Comparison of ENCODE assay signal across 9 mouse cellular contexts in the genomic region with DNA sequence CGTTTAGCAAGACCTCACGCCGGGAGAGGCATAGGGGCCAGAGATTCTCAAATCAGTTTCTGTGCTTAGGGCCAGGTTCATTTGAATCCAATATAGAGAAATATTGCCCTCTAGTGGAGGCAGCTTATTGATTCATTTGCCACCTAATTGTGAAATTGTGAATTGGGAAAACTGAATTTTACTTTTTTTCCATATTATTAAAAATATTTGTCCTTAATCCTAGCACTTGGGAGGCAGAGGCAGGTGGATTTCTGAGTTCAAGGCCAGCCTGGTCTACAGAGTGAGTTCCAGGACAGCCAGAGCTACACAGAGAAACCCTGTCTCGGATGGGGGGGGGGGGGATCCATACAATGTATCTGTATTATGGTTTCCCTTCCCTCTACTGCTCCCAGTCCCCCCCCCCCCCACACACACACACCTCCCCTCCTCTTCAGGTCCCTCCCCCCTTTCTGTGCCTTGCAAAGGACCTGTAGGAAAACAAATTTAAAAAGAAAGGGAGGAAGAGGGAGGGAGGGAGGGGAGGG.
DNase-seq lines count a peak whose midpoint lies in the region; ATAC-seq lines count a peak whose summit lies in the region.
"Had no signal": no experiment of that assay in that cellular context is flagged by ENCODE, and none has a peak within 500 bp of the region (broad histone marks: within the 10 kb centered on the region; RNA-seq: fewer than 3 reads in every experiment).

No protein-coding gene starts in this region.

- H3K4me1 ChIP-seq in kidney, embryonic 15.5 days: peaks cover 13% of the 10 kb centered on the region
- no peaks in the 10 kb centered on the region for H3K4me1 ChIP-seq in forebrain, embryonic 14.5 days (ENCODE audit: control insufficient read depth, insufficient read depth, low read length)
- H3K4me1 ChIP-seq in limb, embryonic 15.5 days: peaks cover 10% of the 10 kb centered on the region; the same call in 1 of the 2 replicates
- no peaks in the 10 kb centered on the region for H3K4me1 ChIP-seq in stomach, embryonic 16.5 days (ENCODE audit: control insufficient read depth, insufficient read depth, low read length)

- H3K27me3 ChIP-seq in kidney, embryonic 15.5 days: no peaks in the 10 kb centered on the region
- no peaks in the 10 kb centered on the region for H3K27me3 ChIP-seq in forebrain, embryonic 14.5 days (replicated peaks; ENCODE audit: control insufficient read depth, insufficient read depth, low read length)
- H3K27me3 ChIP-seq in limb, embryonic 15.5 days: no peaks in the 10 kb centered on the region; the same call in 1 of the 2 replicates
- no peaks in the 10 kb centered on the region for H3K27me3 ChIP-seq in stomach, embryonic 16.5 days (ENCODE audit: control insufficient read depth, insufficient read depth, low read length)

- no peak for ATAC-seq in kidney, embryonic 15.5 days (replicated peaks; ENCODE audit: low FRiP score)
- peak; percentile 68 for ATAC-seq in forebrain, embryonic 14.5 days
- no peak for ATAC-seq in limb, embryonic 15.5 days (ENCODE audit: insufficient number of reproducible peaks, low FRiP score, low TSS enrichment, low read depth)
- ATAC-seq in stomach, embryonic 16.5 days (ENCODE audit: insufficient read depth, low FRiP score): no peak

- H3K4me2 ChIP-seq in kidney, embryonic 15.5 days: peak overlapping the region; percentile 20
- H3K4me2 ChIP-seq in forebrain, embryonic 14.5 days (ENCODE audit: low read length): peak overlapping the region; percentile 18
- H3K4me2 ChIP-seq in limb, embryonic 15.5 days: peak overlapping the region; percentile 22
- peak overlapping the region; percentile 26; the same call in 1 of the 2 replicates for H3K4me2 ChIP-seq in stomach, embryonic 16.5 days (ENCODE audit: low read depth, low read length)

- H3K36me3 ChIP-seq in kidney, embryonic 15.5 days: no peaks in the 10 kb centered on the region
- H3K36me3 ChIP-seq in forebrain, embryonic 14.5 days (ENCODE audit: control insufficient read depth, insufficient read depth, low read length): no peaks in the 10 kb centered on the region
- H3K36me3 ChIP-seq in limb, embryonic 15.5 days: no peaks in the 10 kb centered on the region
- no peaks in the 10 kb centered on the region for H3K36me3 ChIP-seq in stomach, embryonic 16.5 days (ENCODE audit: control insufficient read depth, insufficient read depth, low read length)

- 17% methylated on average over 4 of the region's 4 CpGs for WGBS in kidney, embryonic 15.5 days
- 18% methylated on average over 4 of the region's 4 CpGs for WGBS in forebrain, embryonic 14.5 days
- WGBS in limb, embryonic 15.5 days: 20% methylated on average over 4 of the region's 4 CpGs
- WGBS in stomach, embryonic 16.5 days: 18% methylated on average over 4 of the region's 4 CpGs

- H3K9me3 ChIP-seq in kidney, embryonic 15.5 days (replicated peaks): no peaks in the 10 kb centered on the region
- no peaks in the 10 kb centered on the region for H3K9me3 ChIP-seq in forebrain, embryonic 14.5 days (replicated peaks; ENCODE audit: control insufficient read depth, low read length)
- no peaks in the 10 kb centered on the region for H3K9me3 ChIP-seq in limb, embryonic 15.5 days
- H3K9me3 ChIP-seq in stomach, embryonic 16.5 days (replicated peaks; ENCODE audit: control insufficient read depth, low read length): no peaks in the 10 kb centered on the region

- no peak for DNase-seq in kidney, adult 8-10 months
- peak; percentile 62 for DNase-seq in R1 (ENCODE audit: low read depth, low spot score)
- DNase-seq in forebrain, embryonic 14.5 days (ENCODE audit: low spot score): peak; percentile 92
- no peak for DNase-seq in urinary bladder, adult 18-20 months (ENCODE audit: low spot score in 2 of 2)
- DNase-seq in layer of hippocampus, adult 11-12 months (ENCODE audit: low spot score): no peak

- no peak overlapping the region for H3K9ac ChIP-seq in kidney, embryonic 15.5 days
- H3K9ac ChIP-seq in forebrain, embryonic 14.5 days (ENCODE audit: low read length): no peak overlapping the region
- H3K9ac ChIP-seq in limb, embryonic 15.5 days: no peak overlapping the region
- no peak overlapping the region for H3K9ac ChIP-seq in stomach, embryonic 16.5 days (ENCODE audit: low read length)

- no peak overlapping the region for H3K4me3 ChIP-seq in kidney, embryonic 15.5 days (replicated peaks)
- H3K4me3 ChIP-seq in forebrain, embryonic 14.5 days (ENCODE audit: low read depth, low read length): no peak overlapping the region
- no peak overlapping the region for H3K4me3 ChIP-seq in limb, embryonic 15.5 days
- H3K4me3 ChIP-seq in stomach, embryonic 16.5 days (replicated peaks; ENCODE audit: low read length): no peak overlapping the region

- no peak overlapping the region for H3K27ac ChIP-seq in kidney, embryonic 15.5 days
- no peak overlapping the region for H3K27ac ChIP-seq in forebrain, embryonic 14.5 days (ENCODE audit: low read depth, low read length)
- H3K27ac ChIP-seq in limb, embryonic 15.5 days: no peak overlapping the region
- no peak overlapping the region for H3K27ac ChIP-seq in stomach, embryonic 16.5 days (ENCODE audit: low read length)
- H3K27ac ChIP-seq: macrophage had no signal

Comparison
In these comparisons a context has a peak if more than half of its experiments do, and no peak if none do; other contexts are left out.
1. DNase-seq: peak in R1 (single experiment) and forebrain, embryonic 14.5 days (single experiment); none in kidney, adult 8-10 months (0 of 2), urinary bladder, adult 18-20 months (0 of 2) and layer of hippocampus, adult 11-12 months (single experiment).
2. Peak in every context shown above with its lines, with median percentiles within 50 percentile points of each other: H3K4me2 ChIP-seq.